Mouse (Mus musculus) embryonic fibroblast, embryonic 13.5 days (primary cell): Measurements from ENCODE around the gene Arhgap6. TPM values are rescaled to one million over a fixed set of nuclear protein-coding genes. Genes with fewer than 3 reads are reported as not detected.

Experiments used
- H3K27ac ChIP-seq: 2 replicates; pipeline ENCODE4 v1.5.1; 2012; ENCODE audit warnings: low read length, control low read depth, inconsistent platforms; ENCODE audit not compliant: insufficient read depth
- H3K4me1 ChIP-seq: 2 replicates; pipeline ENCODE4 v1.6.1; 2011; ENCODE audit warnings: low read length; ENCODE audit not compliant: control insufficient read depth, insufficient read depth
- H3K4me3 ChIP-seq: 2 replicates; pipeline ENCODE4 v1.5.1; 2011; ENCODE audit warnings: mild to moderate bottlenecking, control low read depth, low read length; ENCODE audit not compliant: insufficient read depth
- CTCF ChIP-seq: IDR thresholded peaks from 2 replicates; pipeline ENCODE4 v1.5.1; 2011; ENCODE audit warnings: mild to moderate bottlenecking, control low read depth, low read length, moderate library complexity, borderline replicate concordance; ENCODE audit not compliant: insufficient read depth
- POLR2A ChIP-seq: IDR thresholded peaks from 2 replicates; pipeline ENCODE4 v1.6.1; 2011; ENCODE audit warnings: low read depth, mild to moderate bottlenecking, control low read depth, low read length, moderate library complexity
- polyA plus RNA-seq: library from polyadenylated mRNA; stranded (reverse); fragments of >200 nt; gene quantifications from 2 replicates; pipeline ENCODE4 v1.2.4, GENCODE M21; 2011; ENCODE audit warnings: low read depth; ENCODE audit not compliant: missing spikeins, insufficient read length

Arhgap6 gene
- polyA plus RNA-seq, 1 experiment: 3.9 TPM

DNA sequence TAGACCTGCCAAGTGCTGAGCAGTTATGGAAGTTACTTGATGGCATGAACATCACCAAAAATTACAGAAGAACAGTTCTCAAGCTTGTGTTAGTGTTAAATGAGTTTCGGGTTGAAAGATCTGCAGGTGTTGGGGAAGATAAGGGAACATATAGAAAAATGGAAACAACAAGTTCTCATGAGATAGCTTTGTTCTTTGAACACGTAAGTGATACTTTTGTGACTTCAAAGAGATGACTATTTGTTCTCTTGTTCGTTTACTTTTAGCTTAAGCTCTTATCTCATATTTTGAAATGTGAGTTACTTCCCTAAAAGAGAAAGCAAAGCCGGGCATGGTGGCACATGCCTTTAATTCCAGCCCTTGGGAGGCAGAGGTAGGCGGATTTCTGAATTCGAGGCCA, 363.5 kb downstream of the Arhgap6 start:
- H3K4me1 ChIP-seq: no peaks in the 10 kb centered on the region
- TF ChIP-seq CTCF (no peak), POLR2A (no peak)
- H3K4me3 ChIP-seq: no peak overlapping the region
- no peak overlapping the region for H3K27ac ChIP-seq

DNA sequence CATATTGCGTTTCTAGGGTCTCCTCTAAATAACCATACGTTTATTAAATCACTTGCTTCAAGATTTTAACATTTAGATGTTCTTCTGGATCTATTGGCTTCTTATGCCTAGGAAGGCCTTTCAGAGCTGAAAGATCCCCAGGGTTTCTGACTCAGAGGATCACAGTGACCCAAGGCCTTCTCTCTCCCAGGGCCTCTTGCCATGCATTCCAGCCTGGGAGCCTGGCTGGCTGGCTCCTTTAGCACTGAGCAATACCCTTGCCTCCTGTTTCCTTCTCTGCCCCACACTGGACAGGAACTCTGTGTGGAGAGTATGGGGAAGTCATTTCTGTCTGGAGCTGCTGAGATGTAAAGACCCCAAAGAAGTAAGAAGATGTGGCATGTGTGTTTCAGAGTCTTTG, 376.1 kb downstream of the Arhgap6 start:
- no peaks in the 10 kb centered on the region for H3K4me1 ChIP-seq
- H3K27ac ChIP-seq: no peak overlapping the region
- TF ChIP-seq POLR2A: no peak
- TF ChIP-seq CTCF: no peak
- no peak overlapping the region for H3K4me3 ChIP-seq

DNA sequence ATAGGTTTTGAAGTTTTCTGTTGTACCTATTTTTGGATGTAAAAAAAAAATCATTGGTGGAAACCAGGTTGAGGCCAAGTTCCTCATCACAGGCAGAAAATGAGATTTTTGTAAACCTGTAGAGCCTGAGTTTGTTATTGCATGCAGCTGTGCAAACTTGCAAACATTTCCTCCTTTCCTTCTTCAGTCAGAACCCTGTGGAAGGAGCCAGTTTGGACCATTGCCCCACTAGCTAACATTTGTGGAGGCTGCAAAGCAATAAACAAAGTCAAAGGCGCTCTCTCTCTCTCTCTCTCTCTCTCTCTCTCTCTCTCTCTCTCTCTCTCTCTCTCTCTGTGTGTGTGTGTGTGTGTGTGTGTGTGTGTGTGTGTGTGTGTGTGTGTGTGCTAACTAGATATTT, 378.9 kb downstream of the Arhgap6 start:
- no peak overlapping the region for H3K4me3 ChIP-seq
- no peak overlapping the region for H3K27ac ChIP-seq
- TF ChIP-seq CTCF (no peak), POLR2A (no peak)
- H3K4me1 ChIP-seq: no peaks in the 10 kb centered on the region

DNA sequence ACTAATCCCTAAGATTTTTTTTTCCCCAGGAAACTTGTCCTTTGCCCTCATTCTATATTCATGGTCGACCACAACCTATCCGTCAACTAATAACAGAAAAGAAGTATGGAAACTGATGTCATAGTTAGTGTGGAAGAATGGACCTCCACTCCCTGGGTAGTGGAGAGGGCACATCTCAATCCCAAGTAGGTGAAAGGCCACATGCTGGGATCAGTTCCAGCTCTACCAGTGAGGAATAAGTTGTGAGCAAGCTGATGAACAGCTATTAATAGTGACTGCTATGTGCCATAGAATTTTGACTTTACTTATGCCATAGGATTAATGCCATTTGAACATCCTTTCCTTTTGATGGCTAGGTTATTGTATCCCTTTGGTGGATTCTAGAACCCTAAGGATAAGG, 383.7 kb downstream of the Arhgap6 start:
- TF ChIP-seq POLR2A (no peak), CTCF (no peak)
- Histone ChIP-seq H3K27ac (no peak overlapping the region), H3K4me1 (no peaks in the 10 kb centered on the region), H3K4me3 (no peak overlapping the region)

DNA sequence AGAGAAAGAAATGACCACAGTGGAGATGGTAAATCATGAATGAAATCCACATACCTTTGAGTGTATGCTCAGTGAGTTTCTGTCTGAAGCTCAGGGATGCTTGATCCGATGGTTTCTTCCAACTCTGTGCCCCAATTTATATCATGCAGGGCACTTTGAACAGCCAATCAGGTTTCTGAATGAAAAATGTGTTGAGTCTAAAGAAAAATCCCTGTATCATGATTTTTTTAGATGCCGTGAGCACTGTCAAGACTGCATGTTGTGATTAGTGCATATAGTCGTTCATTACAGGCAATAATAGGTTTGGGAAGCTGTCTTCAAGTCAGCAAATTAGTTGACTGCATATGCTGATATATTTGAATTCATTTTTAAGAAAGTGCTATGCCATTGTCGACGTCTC, 392.2 kb downstream of the Arhgap6 start, which contains the start of gene Amelx:
Amelx (minus strand) TSS at position 101 of the 400 bp plus-strand sequence.
- Histone ChIP-seq H3K4me3 (no peak within 1 kb of the TSS), H3K4me1 (no peaks in the 10 kb centered on the region), H3K27ac (no peak within 1 kb of the TSS)
- TF ChIP-seq POLR2A (no peak), CTCF (no peak)

DNA sequence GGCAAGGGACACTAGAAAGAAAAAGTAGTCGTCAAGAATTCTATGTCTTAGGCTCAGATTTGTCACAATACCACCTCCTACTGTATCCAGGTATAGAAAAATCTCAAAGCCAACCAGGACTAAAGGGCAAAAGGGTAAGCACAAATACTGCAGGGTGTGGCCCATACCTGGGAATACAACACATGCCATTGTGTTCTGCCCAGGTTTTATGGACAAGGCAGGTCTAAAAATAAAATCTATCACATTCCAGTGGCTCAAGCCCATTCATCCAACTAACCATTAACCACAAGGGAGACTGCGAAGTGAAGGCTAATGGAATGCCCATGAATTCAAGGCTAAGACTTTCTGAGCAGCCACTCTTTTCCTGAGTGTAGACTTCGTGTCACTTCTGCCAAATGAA, 415.1 kb downstream of the Arhgap6 start:
- H3K4me3 ChIP-seq: no peak overlapping the region
- no peak overlapping the region for H3K27ac ChIP-seq
- no peaks in the 10 kb centered on the region for H3K4me1 ChIP-seq
- TF ChIP-seq POLR2A (no peak), CTCF (no peak)

DNA sequence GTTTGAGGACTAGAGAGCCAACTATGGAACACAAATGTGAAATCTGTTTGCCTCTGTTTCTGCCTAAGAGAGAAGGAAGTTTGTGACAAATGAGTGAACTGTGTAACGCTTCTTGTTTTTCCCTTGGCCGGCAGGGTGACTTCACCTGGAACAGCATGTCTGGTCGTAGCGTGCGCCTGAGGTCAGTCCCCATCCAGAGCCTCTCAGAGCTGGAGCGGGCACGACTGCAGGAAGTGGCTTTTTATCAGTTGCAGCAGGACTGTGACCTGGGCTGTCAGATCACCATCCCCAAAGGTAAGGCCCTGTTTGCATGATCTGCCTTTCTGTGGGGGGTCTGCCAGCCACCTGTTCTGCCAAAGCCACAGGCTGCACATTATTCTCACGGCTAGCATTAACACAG, 425.2 kb downstream of the Arhgap6 start:
- Histone ChIP-seq H3K27ac (no peak overlapping the region), H3K4me1 (no peaks in the 10 kb centered on the region), H3K4me3 (no peak overlapping the region)
- TF ChIP-seq POLR2A: no peak
- no peak for TF ChIP-seq CTCF

DNA sequence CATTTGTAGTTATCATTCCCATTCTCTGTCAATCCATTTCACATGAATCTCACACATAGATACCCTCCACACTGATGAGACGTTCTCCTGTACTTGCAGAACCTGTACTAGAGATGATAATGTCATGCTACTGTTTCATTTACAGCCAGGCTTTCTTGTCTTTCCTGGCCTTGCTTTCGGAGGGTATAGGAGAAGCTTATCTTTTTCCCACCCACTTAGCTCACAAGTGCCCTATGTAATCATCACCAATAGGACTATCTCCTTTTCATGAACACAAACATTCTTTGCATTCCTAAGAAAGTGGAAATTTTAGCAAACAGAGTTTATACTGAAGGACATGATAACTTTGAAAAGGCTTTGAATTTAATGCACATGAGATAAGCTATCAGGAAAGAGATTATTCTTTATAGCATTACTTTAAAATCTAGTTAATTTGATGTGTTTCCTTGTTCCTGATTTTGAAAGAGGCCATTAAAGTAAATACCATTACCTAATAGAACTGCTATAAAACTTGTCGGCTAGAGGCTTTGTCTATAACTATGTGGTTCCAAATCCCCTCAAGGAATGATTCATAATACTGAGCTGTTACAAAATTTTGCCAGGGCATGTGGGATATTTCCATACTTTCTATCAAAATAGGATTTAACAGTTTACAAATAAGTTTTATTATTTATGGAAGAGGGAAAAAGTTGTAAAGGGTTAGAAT, 427.6 kb downstream of the Arhgap6 start:
- Histone ChIP-seq H3K27ac (no peak overlapping the region), H3K4me3 (no peak overlapping the region), H3K4me1 (no peaks in the 10 kb centered on the region)
- TF ChIP-seq POLR2A (no peak), CTCF (no peak)

DNA sequence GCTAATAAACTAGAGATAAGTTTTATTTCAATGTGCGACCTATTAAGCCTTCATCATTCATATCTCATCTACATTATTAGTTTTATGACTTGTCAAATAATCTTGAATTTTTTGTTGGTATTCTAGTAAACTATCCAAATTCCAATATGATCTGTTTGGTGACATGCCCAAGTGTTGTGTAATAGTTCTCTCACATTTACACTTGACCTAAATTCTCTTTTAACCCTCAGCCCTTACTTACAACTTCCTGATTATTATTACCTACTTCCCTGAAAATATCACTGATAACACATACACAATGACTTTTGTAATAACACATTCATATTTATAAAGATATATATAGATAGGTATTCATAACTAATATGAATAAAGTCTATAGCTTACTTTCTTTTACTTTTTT, 461.0 kb downstream of the Arhgap6 start:
- no peak overlapping the region for H3K27ac ChIP-seq
- H3K4me3 ChIP-seq: no peak overlapping the region
- no peaks in the 10 kb centered on the region for H3K4me1 ChIP-seq
- no peak for TF ChIP-seq CTCF
- TF ChIP-seq POLR2A: no peak

DNA sequence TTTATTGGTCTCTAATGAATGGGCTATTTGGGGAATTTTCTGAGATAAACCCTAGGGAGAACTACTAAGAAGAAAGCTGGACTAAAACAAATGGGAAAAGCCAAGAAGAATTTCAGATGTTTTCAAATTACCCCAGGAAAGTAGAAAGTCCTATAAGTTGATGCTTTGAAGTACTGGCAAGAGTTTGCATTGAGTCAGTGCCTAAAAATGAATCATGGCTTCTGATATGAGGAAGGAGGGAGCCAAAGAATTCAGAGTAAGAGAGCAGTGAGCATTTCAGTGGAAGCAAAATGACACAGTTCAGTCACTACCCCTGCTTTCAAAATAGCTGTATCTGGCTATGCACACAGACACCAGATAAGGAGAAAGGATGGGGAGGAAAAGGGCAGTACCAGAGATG, 461.8 kb downstream of the Arhgap6 start:
- Histone ChIP-seq H3K4me1 (no peaks in the 10 kb centered on the region), H3K27ac (peak overlapping the region; percentile 68), H3K4me3 (no peak overlapping the region)
- TF ChIP-seq CTCF (no peak), POLR2A (no peak)

DNA sequence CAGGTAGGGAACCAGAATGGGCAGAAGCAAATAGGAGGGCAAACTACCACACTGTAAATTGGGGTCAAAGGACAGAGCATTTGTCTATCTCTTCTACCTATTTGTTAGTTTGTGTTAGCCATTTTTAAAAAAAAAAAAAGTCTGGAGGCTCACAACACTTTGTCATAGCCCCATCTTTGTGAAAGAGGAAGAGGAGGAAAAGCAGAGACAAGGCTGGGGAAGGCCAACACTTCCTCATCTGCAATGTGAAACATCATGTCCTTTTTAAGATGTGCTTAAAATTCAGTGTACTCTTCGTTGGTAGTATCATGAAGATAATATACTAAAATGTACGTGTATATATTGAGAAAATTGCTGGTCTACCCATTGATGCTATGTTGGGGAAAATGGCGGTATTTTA, 466.1 kb downstream of the Arhgap6 start:
- Histone ChIP-seq H3K27ac (no peak overlapping the region), H3K4me3 (no peak overlapping the region), H3K4me1 (no peaks in the 10 kb centered on the region)
- no peak for TF ChIP-seq POLR2A
- TF ChIP-seq CTCF: no peak
